Mouse (Mus musculus): Measurements from ENCODE around the gene Lrrfip2. TPM values are rescaled to one million over a fixed set of nuclear protein-coding genes. Genes with fewer than 3 reads are reported as not detected.

Lrrfip2 gene
- polyA plus RNA-seq (2012; ENCODE audit: insufficient read depth, low replicate concordance) = 28.3 and 112 TPM in 2 replicates

DNA sequence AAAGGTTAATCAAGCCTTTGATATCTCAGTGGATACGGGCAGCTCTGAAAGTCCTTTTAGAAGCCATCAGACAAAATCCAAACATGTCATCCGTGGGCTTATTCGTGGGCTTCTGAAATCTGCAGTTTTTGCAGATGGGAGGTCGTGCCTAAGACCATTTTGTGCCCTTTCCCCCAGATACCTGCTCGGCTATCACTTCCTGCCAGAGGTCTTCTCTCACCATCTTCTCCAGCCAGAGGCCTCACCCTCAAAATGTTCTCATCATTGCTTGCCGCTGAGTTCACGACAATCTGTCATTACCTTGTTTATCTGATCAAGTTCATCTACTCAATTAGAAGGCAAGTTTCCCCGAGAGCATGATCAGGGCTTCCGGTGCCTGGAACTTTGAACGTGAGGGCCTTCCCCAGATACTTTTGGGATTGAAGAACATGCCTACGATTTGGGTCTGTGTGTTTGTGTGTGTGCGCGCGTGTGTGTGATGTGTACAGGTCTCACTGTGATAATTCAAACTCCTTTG is at the start of gene Lrrfip2:
Lrrfip2 (plus strand) TSS at position 467 of the 517 bp plus-strand sequence.
- Histone ChIP-seq H3K4me3 (replicated peaks) (peak within 1 kb of the TSS; percentile 96), H3K9me3 (no peaks in the 10 kb centered on the region), H3K36me3 (replicated peaks; ENCODE audit: low read length) (peaks cover 25% of the 10 kb centered on the region), H3K4me1 (peaks cover 41% of the 10 kb centered on the region), H3K27me3 (replicated peaks) (no peaks in the 10 kb centered on the region)
- TF ChIP-seq FLI1 (IDR thresholded peaks at IDR 0.05; ENCODE audit: low read length) (no peak), GATA1 (IDR thresholded peaks at IDR 0.05; ENCODE audit: borderline replicate concordance, low read length) (no peak)

DNA sequence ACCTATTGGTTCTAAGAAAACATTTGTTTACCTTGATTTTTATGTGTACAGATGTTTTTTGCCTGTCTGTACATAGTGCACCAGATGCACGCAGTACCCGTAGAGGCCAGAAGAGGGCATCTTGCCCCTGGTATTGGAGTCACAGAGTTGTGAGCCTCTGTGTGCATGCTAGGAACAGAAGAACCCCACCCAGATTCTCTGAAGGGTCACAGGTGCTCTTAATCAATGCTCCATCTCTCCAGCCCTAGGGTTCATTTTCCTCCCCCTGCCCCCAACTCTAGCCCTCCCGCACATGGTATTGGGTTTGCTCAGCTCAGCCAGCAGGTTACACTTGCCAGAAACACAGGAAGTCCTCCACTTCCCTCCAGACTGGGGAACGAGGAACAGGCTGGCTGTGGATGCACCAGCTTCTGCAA is 46.8 kb upstream of the Lrrfip2 start:
- TF ChIP-seq GATA1 (IDR thresholded peaks at IDR 0.05; ENCODE audit: borderline replicate concordance, low read length) = no peak
- TF ChIP-seq FLI1 (IDR thresholded peaks at IDR 0.05; ENCODE audit: low read length) = no peak
- Histone ChIP-seq H3K36me3 (replicated peaks; ENCODE audit: low read length) (no peaks in the 10 kb centered on the region), H3K4me1 (peaks cover 44% of the 10 kb centered on the region), H3K27me3 (replicated peaks) (peaks cover 5% of the 10 kb centered on the region), H3K4me3 (replicated peaks) (peak overlapping the region; percentile 83), H3K9me3 (peaks cover 9% of the 10 kb centered on the region)

DNA sequence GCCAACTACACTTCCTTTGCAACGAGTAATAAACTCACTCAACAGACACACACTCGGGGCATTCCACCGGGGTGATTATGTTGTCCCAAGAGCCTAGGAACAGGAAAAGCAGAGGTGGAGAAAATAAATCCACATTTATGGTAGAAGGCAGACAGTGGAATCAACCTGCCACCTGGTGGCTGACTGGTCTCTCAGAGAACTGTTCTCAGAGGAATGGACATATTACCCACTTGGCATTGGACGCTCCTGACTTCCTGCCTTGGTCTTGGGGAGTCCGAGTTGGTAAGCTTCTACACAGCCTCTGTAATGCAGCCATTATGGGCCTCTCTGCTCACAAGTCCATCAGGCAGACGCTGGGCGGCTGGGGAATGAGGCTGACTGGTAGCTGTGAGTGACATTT is 45.2 kb upstream of the Lrrfip2 start:
- no peak for TF ChIP-seq FLI1 (IDR thresholded peaks at IDR 0.05; ENCODE audit: low read length)
- Histone ChIP-seq H3K27me3 (replicated peaks) (peaks cover 8% of the 10 kb centered on the region), H3K36me3 (replicated peaks; ENCODE audit: low read length) (no peaks in the 10 kb centered on the region), H3K4me1 (peaks cover 40% of the 10 kb centered on the region), H3K4me3 (replicated peaks) (no peak overlapping the region), H3K9me3 (peaks cover 14% of the 10 kb centered on the region)

DNA sequence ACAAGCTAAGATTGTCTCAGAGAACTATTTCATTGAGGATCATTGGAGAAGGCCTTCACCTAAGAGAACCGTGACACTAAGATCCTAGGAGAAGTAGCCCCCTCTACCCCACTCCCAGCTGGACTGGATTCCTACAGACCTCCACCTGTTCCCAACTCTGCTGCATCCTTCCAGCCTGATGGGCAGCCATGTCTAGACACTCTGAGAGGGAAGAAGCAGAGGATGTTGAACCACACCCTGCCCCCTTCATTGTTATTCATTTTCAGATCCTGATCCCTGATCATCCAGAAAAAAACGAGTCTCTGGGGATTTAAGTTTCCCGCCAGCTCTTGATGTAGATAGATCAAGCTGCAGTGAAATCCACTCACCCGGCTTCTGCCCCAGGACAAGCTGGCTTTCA is 44.4 kb upstream of the Lrrfip2 start:
- Histone ChIP-seq H3K36me3 (replicated peaks; ENCODE audit: low read length) (no peaks in the 10 kb centered on the region), H3K9me3 (peaks cover 21% of the 10 kb centered on the region)
- TF ChIP-seq FLI1 (IDR thresholded peaks at IDR 0.05; ENCODE audit: low read length) (no peak), GATA1 (IDR thresholded peaks at IDR 0.05; ENCODE audit: borderline replicate concordance, low read length) (no peak)

DNA sequence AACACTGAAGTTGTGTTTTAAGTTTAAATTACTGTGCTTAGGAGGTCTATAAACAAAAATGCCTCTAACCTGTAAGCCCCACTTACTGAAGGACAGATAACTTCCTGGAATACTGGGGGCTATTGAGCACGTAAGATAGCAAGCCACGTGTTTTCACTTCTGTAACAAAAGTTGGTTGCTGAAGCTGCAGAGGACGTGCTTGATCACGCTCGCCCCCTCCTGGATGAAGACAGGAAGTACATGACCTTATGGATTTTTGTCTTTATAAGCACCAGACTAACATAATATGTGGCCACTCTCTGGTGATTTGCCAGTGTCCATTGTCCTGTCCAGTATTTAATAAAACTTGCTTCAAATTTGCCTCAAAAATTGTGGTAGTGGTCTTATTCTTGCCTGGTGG is 39.6 kb upstream of the Lrrfip2 start:
- Histone ChIP-seq H3K4me1 (peaks cover 27% of the 10 kb centered on the region), H3K27me3 (replicated peaks) (peaks cover 5% of the 10 kb centered on the region), H3K36me3 (replicated peaks; ENCODE audit: low read length) (peaks cover 10% of the 10 kb centered on the region), H3K9me3 (peaks cover 58% of the 10 kb centered on the region), H3K4me3 (replicated peaks) (no peak overlapping the region)
- TF ChIP-seq GATA1 (IDR thresholded peaks at IDR 0.05; ENCODE audit: borderline replicate concordance, low read length) (no peak), FLI1 (IDR thresholded peaks at IDR 0.05; ENCODE audit: low read length) (no peak)

More for the DNA sequence above, 44.4 kb upstream of the Lrrfip2 start:
- peaks cover 8% of the 10 kb centered on the region for H3K27me3 ChIP-seq (replicated peaks)
- H3K4me1 ChIP-seq = peaks cover 36% of the 10 kb centered on the region
- no peak overlapping the region for H3K4me3 ChIP-seq (replicated peaks)

- H3K4me3 ChIP-seq (replicated peaks) = peak overlapping the region; percentile 64
- H3K9me3 ChIP-seq = peaks cover 51% of the 10 kb centered on the region
- no peak for TF ChIP-seq FLI1 (IDR thresholded peaks at IDR 0.05; ENCODE audit: low read length)
- TF ChIP-seq GATA1 (IDR thresholded peaks at IDR 0.05; ENCODE audit: borderline replicate concordance, low read length) = no peak
- H3K27me3 ChIP-seq (replicated peaks) = peaks cover 7% of the 10 kb centered on the region
- H3K36me3 ChIP-seq (replicated peaks; ENCODE audit: low read length) = peaks cover 10% of the 10 kb centered on the region
- peaks cover 39% of the 10 kb centered on the region for H3K4me1 ChIP-seq
Measured at GRCm38 (mm10) chr9:111080801-111081200, 36.6 kb upstream of the Lrrfip2 start.

- peaks cover 10% of the 10 kb centered on the region for H3K36me3 ChIP-seq (replicated peaks; ENCODE audit: low read length)
- no peak; the same call in 2 of the 3 replicates for TF ChIP-seq GATA1 (IDR thresholded peaks at IDR 0.05; ENCODE audit: borderline replicate concordance, low read length)
- no peak for TF ChIP-seq FLI1 (IDR thresholded peaks at IDR 0.05; ENCODE audit: low read length)
Measured at GRCm38 (mm10) chr9:111081765-111082164, 35.6 kb upstream of the Lrrfip2 start.

GRCm38 (mm10) chr9:111085329-111085728 is 32.1 kb upstream of the Lrrfip2 start:
- H3K27me3 ChIP-seq (replicated peaks) = peaks cover 27% of the 10 kb centered on the region
- no peak for TF ChIP-seq FLI1 (IDR thresholded peaks at IDR 0.05; ENCODE audit: low read length)
- TF ChIP-seq GATA1 (IDR thresholded peaks at IDR 0.05; ENCODE audit: borderline replicate concordance, low read length) = no peak
- H3K4me3 ChIP-seq (replicated peaks) = no peak overlapping the region
- H3K4me1 ChIP-seq = peaks cover 71% of the 10 kb centered on the region
- H3K9me3 ChIP-seq = peaks cover 25% of the 10 kb centered on the region
- H3K36me3 ChIP-seq (replicated peaks; ENCODE audit: low read length) = peaks cover 10% of the 10 kb centered on the region

More at GRCm38 (mm10) chr9:111081765-111082164, 35.6 kb upstream of the Lrrfip2 start:
- H3K4me3 ChIP-seq (replicated peaks) = peak overlapping the region; percentile 44
- peaks cover 47% of the 10 kb centered on the region for H3K9me3 ChIP-seq
- H3K27me3 ChIP-seq (replicated peaks) = peaks cover 5% of the 10 kb centered on the region
- H3K4me1 ChIP-seq = peaks cover 48% of the 10 kb centered on the region

DNA sequence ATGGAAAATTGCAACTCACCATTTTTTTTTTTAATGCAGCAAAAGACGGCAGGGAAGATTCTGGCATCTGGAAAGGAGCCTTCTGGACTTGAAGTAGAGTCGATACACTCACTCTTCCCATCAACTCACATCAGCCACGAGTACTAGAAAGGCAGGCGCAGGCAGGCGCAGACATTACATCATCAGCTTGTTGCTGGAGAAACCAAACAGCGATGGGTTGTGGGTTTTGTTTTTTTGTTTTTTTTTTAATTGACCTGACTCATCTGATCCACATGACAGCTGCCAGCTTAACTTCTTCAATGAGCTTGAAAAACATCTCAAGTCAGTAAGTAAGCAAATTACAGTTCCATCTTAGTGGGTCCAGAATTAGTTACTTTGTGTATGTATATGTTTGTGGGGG is 31.3 kb upstream of the Lrrfip2 start:
- H3K4me1 ChIP-seq = peaks cover 63% of the 10 kb centered on the region
- TF ChIP-seq FLI1 (IDR thresholded peaks at IDR 0.05; ENCODE audit: low read length) (no peak), GATA1 (IDR thresholded peaks at IDR 0.05; ENCODE audit: borderline replicate concordance, low read length) (no peak)
- peaks cover 6% of the 10 kb centered on the region for H3K36me3 ChIP-seq (replicated peaks; ENCODE audit: low read length)
- peaks cover 30% of the 10 kb centered on the region for H3K27me3 ChIP-seq (replicated peaks)
- H3K4me3 ChIP-seq (replicated peaks) = no peak overlapping the region
- H3K9me3 ChIP-seq = peaks cover 18% of the 10 kb centered on the region

GRCm38 (mm10) chr9:111086995-111087606 is 30.3 kb upstream of the Lrrfip2 start:
- H3K27me3 ChIP-seq (replicated peaks) = peaks cover 38% of the 10 kb centered on the region
- peaks cover 9% of the 10 kb centered on the region for H3K9me3 ChIP-seq
- peaks cover 2% of the 10 kb centered on the region for H3K36me3 ChIP-seq (replicated peaks; ENCODE audit: low read length)
- no peak for TF ChIP-seq FLI1 (IDR thresholded peaks at IDR 0.05; ENCODE audit: low read length)
- no peak for TF ChIP-seq GATA1 (IDR thresholded peaks at IDR 0.05; ENCODE audit: borderline replicate concordance, low read length)
- peaks cover 62% of the 10 kb centered on the region for H3K4me1 ChIP-seq
- no peak overlapping the region for H3K4me3 ChIP-seq (replicated peaks)
